8 mouse cellular contexts compared by ENCODE assay signal in the genomic region with DNA sequence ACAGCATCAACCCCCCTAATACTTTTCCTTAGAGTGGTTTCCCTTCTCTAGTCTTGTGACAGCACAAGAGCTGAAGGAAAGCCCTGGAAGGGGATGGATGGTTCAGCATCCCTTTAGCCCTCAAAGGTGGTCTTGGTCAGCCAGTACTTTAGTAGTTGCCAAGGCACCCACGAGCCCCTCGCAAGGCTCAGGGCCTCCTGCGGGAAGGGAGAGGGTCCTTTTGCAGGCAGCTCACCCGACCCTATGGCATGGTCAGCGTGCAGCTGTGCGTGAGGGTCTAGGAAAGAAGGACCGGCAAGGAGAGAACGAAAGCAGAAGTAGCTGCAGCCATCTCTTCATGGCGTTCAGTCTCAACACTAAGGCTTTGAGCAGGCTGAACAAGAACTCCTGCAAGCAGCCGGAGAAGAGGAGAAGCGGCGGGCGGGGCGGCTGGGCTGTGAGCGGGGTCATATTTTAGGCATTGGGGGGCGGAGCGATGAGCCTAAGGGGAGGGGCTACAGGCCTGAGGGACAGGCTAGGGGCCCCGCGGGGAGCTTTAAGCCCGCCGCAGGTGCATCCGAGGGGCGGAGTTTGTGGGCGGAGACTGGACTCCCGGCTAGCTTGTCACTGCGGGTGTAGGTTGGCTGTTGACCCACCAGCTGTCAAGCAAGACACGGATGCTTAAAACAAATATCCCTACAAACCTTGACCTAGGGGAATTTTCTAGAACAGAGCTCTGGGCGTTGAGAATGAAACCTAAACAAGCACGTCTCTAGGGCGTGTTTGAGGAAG. TPM values are rescaled to one million over a fixed set of nuclear protein-coding genes. Genes with fewer than 3 reads are reported as not detected.
DNase-seq lines count a peak whose midpoint lies in the region; ATAC-seq and TF ChIP-seq lines count a peak whose summit lies in the region.

No protein-coding gene starts in this region.

- H3K27ac ChIP-seq in hindbrain, embryonic 14.5 days: no peak overlapping the region
- H3K27ac ChIP-seq in limb, embryonic 14.5 days (replicated peaks; ENCODE audit: low read depth, low read length): no peak overlapping the region
- H3K27ac ChIP-seq in midbrain, embryonic 14.5 days (replicated peaks; ENCODE audit: low read depth, low read length): no peak overlapping the region

- peak overlapping the region; percentile 30 for H3K4me3 ChIP-seq in hindbrain, embryonic 14.5 days (replicated peaks; ENCODE audit: low read length)
- peak overlapping the region; percentile 32 for H3K4me3 ChIP-seq in limb, embryonic 14.5 days (replicated peaks; ENCODE audit: low read length)
- peak overlapping the region; percentile 38 for H3K4me3 ChIP-seq in midbrain, embryonic 14.5 days (replicated peaks; ENCODE audit: low read depth, low read length)

- peak overlapping the region; percentile 56 for H3K9ac ChIP-seq in hindbrain, embryonic 14.5 days
- peak overlapping the region; percentile 38 for H3K9ac ChIP-seq in limb, embryonic 14.5 days (ENCODE audit: low read depth, low read length, severe bottlenecking)
- peak overlapping the region; percentile 34 for H3K9ac ChIP-seq in midbrain, embryonic 14.5 days (replicated peaks; ENCODE audit: low read length)

- WGBS in hindbrain, embryonic 14.5 days: 1% methylated on average over 30 of the region's 30 CpGs
- 2% methylated on average over 30 of the region's 30 CpGs for WGBS in limb, embryonic 14.5 days
- under 1% methylated on average over 30 of the region's 30 CpGs for WGBS in midbrain, embryonic 14.5 days

- no peaks in the 10 kb centered on the region; the same call in 1 of the 2 replicates for H3K36me3 ChIP-seq in hindbrain, embryonic 14.5 days (replicated peaks; ENCODE audit: control insufficient read depth, insufficient read depth)
- H3K36me3 ChIP-seq in limb, embryonic 14.5 days (ENCODE audit: control insufficient read depth, insufficient read depth, low read length): peaks cover 13% of the 10 kb centered on the region
- H3K36me3 ChIP-seq in midbrain, embryonic 14.5 days (ENCODE audit: control insufficient read depth, insufficient read depth, low read length): no peaks in the 10 kb centered on the region

- TF ChIP-seq POLR2A in limb, embryonic 14.5 days (IDR thresholded peaks at IDR 0.05; ENCODE audit: borderline replicate concordance, extremely low read depth, insufficient read depth, insufficient read length): no peak

- no peaks in the 10 kb centered on the region; the same call in 1 of the 2 replicates for H3K27me3 ChIP-seq in hindbrain, embryonic 14.5 days (ENCODE audit: control insufficient read depth, insufficient read depth, low read length)
- 0 out of 2 replicates have a peak, but pooled peaks cover 3% of the 10 kb centered on the region for H3K27me3 ChIP-seq in limb, embryonic 14.5 days (ENCODE audit: control insufficient read depth, insufficient read depth, low read length)
- H3K27me3 ChIP-seq in midbrain, embryonic 14.5 days (ENCODE audit: control insufficient read depth, insufficient read depth, low read length): no peaks in the 10 kb centered on the region

- no peaks in the 10 kb centered on the region for H3K9me3 ChIP-seq in hindbrain, embryonic 14.5 days (ENCODE audit: control insufficient read depth, low read length)
- no peaks in the 10 kb centered on the region for H3K9me3 ChIP-seq in limb, embryonic 14.5 days (ENCODE audit: control insufficient read depth, low read length)
- no peaks in the 10 kb centered on the region for H3K9me3 ChIP-seq in midbrain, embryonic 14.5 days (ENCODE audit: control insufficient read depth, low read length)

- DNase-seq in layer of hippocampus, adult 11-12 months (ENCODE audit: low spot score): peak; percentile 63
- no peak for DNase-seq in layer of hippocampus, adult 8-10 months (ENCODE audit: low spot score in 2 of 2)
- DNase-seq in cerebellum, adult 9-10 months: peak; percentile 72
- DNase-seq in frontal cortex, postnatal 36 days (ENCODE audit: low spot score in 2 of 2): peak; percentile 45 to 54
- peak; percentile 65 for DNase-seq in hindbrain, embryonic 14.5 days (ENCODE audit: low spot score)
- DNase-seq in limb, embryonic 14.5 days (ENCODE audit: low spot score): peak; percentile 79
- peak; percentile 81 for DNase-seq in midbrain, embryonic 14.5 days
- DNase-seq in spleen, postnatal 10 days (ENCODE audit: low spot score in 2 of 2): peak; percentile 60 to 88

- no peaks in the 10 kb centered on the region for H3K4me1 ChIP-seq in hindbrain, embryonic 14.5 days (replicated peaks; ENCODE audit: control insufficient read depth, insufficient read depth, low read length)
- peaks cover 9% of the 10 kb centered on the region; the same call in 1 of the 2 replicates for H3K4me1 ChIP-seq in limb, embryonic 14.5 days (ENCODE audit: control insufficient read depth, insufficient read depth, low read length)
- peaks cover 10% of the 10 kb centered on the region; the same call in 1 of the 2 replicates for H3K4me1 ChIP-seq in midbrain, embryonic 14.5 days (ENCODE audit: control insufficient read depth, insufficient read depth, low read length)

- peak; percentile 73 for ATAC-seq in hindbrain, embryonic 14.5 days (ENCODE audit: low FRiP score)
- peak; percentile 77 for ATAC-seq in limb, embryonic 14.5 days (ENCODE audit: low FRiP score, low read depth)
- peak; percentile 74; the same call in 1 of the 2 replicates for ATAC-seq in midbrain, embryonic 14.5 days (ENCODE audit: low FRiP score, low TSS enrichment)

- H3K4me2 ChIP-seq in hindbrain, embryonic 14.5 days (replicated peaks): peak overlapping the region; percentile 58
- peak overlapping the region; percentile 66 for H3K4me2 ChIP-seq in limb, embryonic 14.5 days (replicated peaks; ENCODE audit: low read depth, low read length, severe bottlenecking)
- peak overlapping the region; percentile 71 for H3K4me2 ChIP-seq in midbrain, embryonic 14.5 days (ENCODE audit: low read length)

RNA-seq across cellular contexts. Expression of a gene that starts 6.3 kb away (rescaled TPM):
- 10 to 100 TPM; 61.3 to 82.7 (median 71.8) TPM for total RNA-seq in layer of hippocampus, adult 8-10 months (2022)
- polyA plus RNA-seq in hindbrain, embryonic 14.5 days (2014; fragmentation: Nextera tagmentation; extraction: Ambion mirVana): 1.3 and 1.9 TPM in 2 replicates
- polyA plus RNA-seq in limb, embryonic 14.5 days (2012; rRNA removed): 4.4 and 4.7 TPM in 2 replicates
- 3.3 and 3.6 TPM in 2 replicates for polyA plus RNA-seq in limb, embryonic 14.5 days (2014; fragmentation: Nextera tagmentation; extraction: Ambion mirVana)
- polyA plus RNA-seq in midbrain, embryonic 14.5 days (2014; fragmentation: Nextera tagmentation; extraction: Ambion mirVana): 0.57 and 1.2 TPM in 2 replicates

Comparison
In these comparisons a context has a peak if more than half of its experiments do, and no peak if none do; other contexts are left out.
1. DNase-seq: peak in layer of hippocampus, adult 11-12 months (single experiment), cerebellum, adult 9-10 months (single experiment), frontal cortex, postnatal 36 days (2 of 2), hindbrain, embryonic 14.5 days (single experiment), limb, embryonic 14.5 days (single experiment), midbrain, embryonic 14.5 days (single experiment) and spleen, postnatal 10 days (2 of 2); none in layer of hippocampus, adult 8-10 months (0 of 2).
2. Peak in every context shown above with its lines, with median percentiles within 50 percentile points of each other: ATAC-seq, H3K4me2 ChIP-seq, H3K4me3 ChIP-seq and H3K9ac ChIP-seq.